Mouse (Mus musculus): ENCODE results near the gene 1700016H13Rik.

- TF ChIP-seq CTCF (IDR thresholded peaks at IDR 0.05; ENCODE audit: low read depth) (no peak), EP300 (IDR thresholded peaks at IDR 0.05; ENCODE audit: low read depth) (no peak)
Observed at GRCm38 (mm10) chr5:103624831-103625230, 31.0 kb downstream of the 1700016H13Rik start.

Measured in liver, embryonic 14.5 days (tissue).